Mouse (Mus musculus): ENCODE measurements around the gene Gcdh.

Gcdh gene

GRCm38 (mm10) chr8:84893709-84894134, at the start of gene Gcdh:
TSS of gene Gcdh (minus strand) at chr8:84893921.
- peak; percentile 95 for DNase-seq (ENCODE audit: inconsistent ontology term)

- DNase-seq (ENCODE audit: inconsistent ontology term), result no peak
Measured at GRCm38 (mm10) chr8:84937620-84938485, 44.1 kb upstream of the Gcdh start.

- peak; percentile 62 for DNase-seq (ENCODE audit: inconsistent ontology term)
Measured at GRCm38 (mm10) chr8:84936962-84937546, 43.3 kb upstream of the Gcdh start, which contains the start of gene Mast1. TSS of gene Mast1 (minus strand) at chr8:84937359.

GRCm38 (mm10) chr8:84936041-84936961, 42.6 kb upstream of the Gcdh start:
- DNase-seq (ENCODE audit: inconsistent ontology term), result no peak

GRCm38 (mm10) chr8:84935489-84935888, 41.8 kb upstream of the Gcdh start:
- DNase-seq (ENCODE audit: inconsistent ontology term), result no peak

- DNase-seq (ENCODE audit: inconsistent ontology term), result no peak
Measured at GRCm38 (mm10) chr8:84934860-84935259, 41.1 kb upstream of the Gcdh start.

GRCm38 (mm10) chr8:84933767-84934559, 40.2 kb upstream of the Gcdh start:
- DNase-seq (ENCODE audit: inconsistent ontology term), result no peak

GRCm38 (mm10) chr8:84930582-84930981, 36.9 kb upstream of the Gcdh start:
- DNase-seq (ENCODE audit: inconsistent ontology term), result no peak

- DNase-seq (ENCODE audit: inconsistent ontology term), result peak; percentile 68
Measured at GRCm38 (mm10) chr8:84928456-84929306, 35.0 kb upstream of the Gcdh start.

GRCm38 (mm10) chr8:84927513-84927912, 33.8 kb upstream of the Gcdh start:
- DNase-seq (ENCODE audit: inconsistent ontology term), result no peak

GRCm38 (mm10) chr8:84925557-84925956, 31.8 kb upstream of the Gcdh start:
- no peak for DNase-seq (ENCODE audit: inconsistent ontology term)

GRCm38 (mm10) chr8:84921596-84921995, 27.9 kb upstream of the Gcdh start:
- DNase-seq (ENCODE audit: inconsistent ontology term), result no peak

GRCm38 (mm10) chr8:84918646-84919045, 24.9 kb upstream of the Gcdh start:
- no peak for DNase-seq (ENCODE audit: inconsistent ontology term)

GRCm38 (mm10) chr8:84917781-84918180, 24.1 kb upstream of the Gcdh start:
- no peak for DNase-seq (ENCODE audit: inconsistent ontology term)

GRCm38 (mm10) chr8:84915269-84915668, 21.5 kb upstream of the Gcdh start:
- DNase-seq (ENCODE audit: inconsistent ontology term), result no peak

GRCm38 (mm10) chr8:84913960-84914359, 20.2 kb upstream of the Gcdh start:
- peak; percentile 54 for DNase-seq (ENCODE audit: inconsistent ontology term)

- DNase-seq (ENCODE audit: inconsistent ontology term), result no peak
Measured at GRCm38 (mm10) chr8:84913502-84913900, 19.8 kb upstream of the Gcdh start.

GRCm38 (mm10) chr8:84912895-84913501, 19.3 kb upstream of the Gcdh start:
- DNase-seq (ENCODE audit: inconsistent ontology term), result peak; percentile 72

GRCm38 (mm10) chr8:84912391-84912790, 18.7 kb upstream of the Gcdh start:
- no peak for DNase-seq (ENCODE audit: inconsistent ontology term)

GRCm38 (mm10) chr8:84911854-84912253, 18.1 kb upstream of the Gcdh start:
- DNase-seq (ENCODE audit: inconsistent ontology term), result no peak

Measured in Muller cell, postnatal 12 days (primary cell).